Mouse (Mus musculus) CD4-positive naive resting alpha-beta T cell, adult 76 days (primary cell): ENCODE data around the gene Amd1. TPM values are rescaled to one million over a fixed set of nuclear protein-coding genes. Genes with fewer than 3 reads are reported as not detected.

ENCODE experiments used
- total RNA-seq: library from RNA; stranded (reverse); gene quantifications from one replicate; pipeline ENCODE4 v1.2.4, GENCODE M21; 2023

The Amd1 gene
- 125 TPM for total RNA-seq

DNA sequence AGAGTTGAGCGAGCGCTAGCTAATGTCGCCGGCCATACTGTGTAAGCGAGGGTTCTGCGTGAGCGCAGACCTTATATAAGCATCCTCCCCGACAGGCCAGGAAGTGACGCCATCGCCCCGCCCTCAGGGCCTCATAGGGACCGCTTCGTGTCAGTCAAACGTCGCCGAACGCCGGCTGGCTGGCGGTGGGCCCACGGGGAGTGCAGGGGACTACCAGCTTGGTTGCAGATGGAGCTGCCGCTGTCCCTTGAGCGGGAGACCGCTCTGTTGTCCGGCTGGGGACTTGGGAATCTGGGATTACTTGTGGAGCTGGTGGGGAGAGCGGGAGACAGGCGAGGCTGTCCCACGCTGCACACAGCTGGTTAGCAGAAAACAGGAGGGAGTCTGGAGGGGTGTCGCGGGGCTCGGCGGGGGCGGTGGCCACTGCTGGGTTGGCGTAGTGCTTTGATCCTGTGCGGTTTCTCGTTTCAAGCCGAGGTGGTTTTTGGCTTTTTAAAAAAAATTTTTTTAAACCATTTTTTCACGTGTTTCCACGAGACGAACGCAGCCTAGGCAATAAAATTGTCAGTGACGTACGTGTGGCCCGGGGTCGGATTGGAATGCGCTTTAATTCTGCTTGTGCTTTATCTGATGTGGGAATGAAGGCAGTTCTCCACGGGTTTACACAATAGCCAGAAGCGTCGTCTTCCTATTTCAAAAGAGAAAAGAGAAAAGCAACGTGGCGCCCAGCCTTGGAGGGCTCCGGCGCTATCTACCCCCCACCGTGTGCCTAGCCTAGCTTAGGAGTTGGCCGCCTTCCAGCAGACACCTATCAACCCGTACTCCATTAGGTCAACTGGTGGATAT is at the start of gene Amd1:
TSS of gene Amd1 (minus strand) at position 47 of the 846 bp plus-strand sequence.

DNA sequence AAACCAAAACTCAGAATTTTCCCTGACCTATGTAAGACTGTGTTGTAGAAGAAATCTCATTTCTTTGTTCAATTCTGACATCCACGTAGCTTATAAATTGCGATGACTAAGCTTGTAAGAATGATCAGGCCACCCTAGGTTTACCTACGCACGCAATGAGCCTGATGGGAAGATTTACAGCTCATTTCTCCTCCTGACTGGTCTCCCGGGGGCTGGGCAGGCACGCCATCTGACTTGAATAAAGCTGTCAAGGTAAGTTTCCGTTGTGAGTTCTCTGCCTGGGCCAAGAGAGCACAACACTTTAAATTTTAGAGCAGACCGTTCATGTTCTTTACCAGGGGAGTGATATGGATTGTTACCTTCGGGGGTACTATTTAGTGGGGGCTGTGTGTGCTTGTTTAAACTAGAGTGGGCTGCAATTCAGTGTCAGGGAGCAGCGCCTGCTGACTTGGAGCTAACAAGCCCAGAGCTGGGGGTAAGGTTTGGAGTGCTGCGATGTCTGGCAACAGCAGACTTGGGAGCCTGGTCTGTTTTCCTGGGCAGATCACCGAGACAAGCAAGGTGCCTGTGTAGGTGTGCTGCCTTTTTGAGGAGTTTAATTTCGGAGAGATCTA is 37.5 kb upstream of the Amd1 start, which contains the start of gene Cdk19:
TSS of gene Cdk19 (plus strand) at position 214 of the 614 bp plus-strand sequence.

DNA sequence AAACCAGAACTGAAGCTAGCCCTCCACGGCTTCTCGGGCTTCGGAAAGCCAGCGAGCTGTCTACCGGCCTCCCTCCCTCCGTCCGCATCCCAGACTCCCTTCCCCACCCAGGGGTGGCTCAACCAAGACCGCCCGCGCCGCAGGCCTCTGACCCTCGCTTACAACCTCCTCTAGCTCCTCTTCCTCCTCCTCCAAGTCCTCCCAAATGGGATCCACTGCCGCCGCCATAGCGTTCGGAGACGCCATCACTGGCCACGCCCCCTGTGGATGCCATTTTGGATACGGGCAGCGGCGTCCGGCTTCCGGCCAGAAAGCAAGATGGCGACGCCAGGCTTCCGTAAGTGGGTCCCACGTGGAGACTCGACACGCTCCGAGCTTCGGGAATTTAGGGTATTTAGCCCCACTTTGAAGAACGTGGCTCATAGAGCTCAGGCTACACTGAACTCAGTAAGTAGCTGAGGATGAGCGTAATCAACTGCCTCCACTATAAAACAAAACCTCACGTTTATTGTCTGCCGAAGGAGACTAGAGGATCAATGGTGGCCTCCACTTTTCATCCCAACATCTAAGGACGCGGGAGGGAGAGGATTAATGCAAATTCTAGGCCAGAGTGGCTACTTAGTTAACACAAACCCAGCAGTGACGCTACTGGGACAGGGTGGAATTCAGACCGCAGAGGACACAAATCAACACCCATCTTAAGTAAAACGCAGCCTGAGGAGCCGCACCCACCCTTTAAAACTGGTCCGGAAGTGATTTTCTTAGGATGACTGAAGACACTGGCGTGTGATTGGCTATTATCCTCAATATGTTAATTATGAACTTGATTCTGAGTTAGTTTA is 44.4 kb downstream of the Amd1 start, which contains the start of gene Gtf3c6:
TSS of gene Gtf3c6 (minus strand) at position 695 of the 842 bp plus-strand sequence.

DNA sequence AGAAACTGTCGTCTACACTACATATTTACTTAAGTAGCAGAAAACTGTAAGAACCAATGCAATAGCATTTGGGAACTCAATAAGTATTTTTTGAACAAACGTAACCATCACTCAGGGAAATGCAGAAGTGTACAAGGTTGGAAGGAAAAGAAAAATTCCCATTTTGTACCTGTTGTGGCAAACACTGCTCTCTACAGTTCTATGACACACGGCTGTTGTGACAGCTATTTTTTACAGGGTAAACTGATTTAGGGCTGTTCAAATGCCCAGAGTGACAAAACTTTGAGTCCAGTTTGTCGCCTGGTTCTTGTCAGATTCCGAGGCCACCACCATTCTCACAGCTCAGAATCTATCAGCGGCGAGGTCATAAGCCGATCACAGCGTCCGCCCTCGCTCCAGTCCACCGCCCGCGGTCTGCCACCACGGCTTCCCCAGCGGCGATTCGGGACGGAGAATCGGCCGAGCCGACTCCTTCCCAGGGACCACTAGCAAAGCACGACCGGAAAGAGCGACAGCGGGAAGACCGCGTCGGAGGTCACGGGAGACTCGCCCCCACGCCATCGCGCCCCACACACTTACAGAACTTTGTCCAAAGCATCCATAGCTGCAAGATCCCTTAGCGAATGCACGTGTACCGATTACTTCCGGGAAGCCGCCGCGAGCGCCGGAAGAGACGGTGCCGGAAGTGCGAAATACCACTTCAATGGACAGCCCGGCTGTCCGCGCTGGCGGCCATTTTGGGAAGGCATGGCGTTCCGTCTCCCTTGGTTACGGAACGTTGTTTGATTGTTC is 55.4 kb downstream of the Amd1 start, which contains the start of gene Rpf2:
TSS of gene Rpf2 (minus strand) at position 663 of the 792 bp plus-strand sequence.

Other genes with a start within 250 kb of the Amd1 start
- gene Slc16a10, start 159.9 kb downstream of the Amd1 start, total RNA-seq: 7.8 TPM
- 17.7 TPM for gene Rpf2, start 55.1 kb downstream of the Amd1 start, total RNA-seq
- 25.1 TPM for gene Gtf3c6, start 44.1 kb downstream of the Amd1 start, total RNA-seq
- gene Cdk19, start 37.4 kb upstream of the Amd1 start, total RNA-seq: 42.1 TPM